Mouse (Mus musculus): Measurements from ENCODE around the gene Rgcc. TPM values are rescaled to one million over a fixed set of nuclear protein-coding genes. Genes with fewer than 3 reads are reported as not detected.

Gene Rgcc
- polyA plus RNA-seq, 1 experiment from 2014 or later: 18.7 TPM

DNA sequence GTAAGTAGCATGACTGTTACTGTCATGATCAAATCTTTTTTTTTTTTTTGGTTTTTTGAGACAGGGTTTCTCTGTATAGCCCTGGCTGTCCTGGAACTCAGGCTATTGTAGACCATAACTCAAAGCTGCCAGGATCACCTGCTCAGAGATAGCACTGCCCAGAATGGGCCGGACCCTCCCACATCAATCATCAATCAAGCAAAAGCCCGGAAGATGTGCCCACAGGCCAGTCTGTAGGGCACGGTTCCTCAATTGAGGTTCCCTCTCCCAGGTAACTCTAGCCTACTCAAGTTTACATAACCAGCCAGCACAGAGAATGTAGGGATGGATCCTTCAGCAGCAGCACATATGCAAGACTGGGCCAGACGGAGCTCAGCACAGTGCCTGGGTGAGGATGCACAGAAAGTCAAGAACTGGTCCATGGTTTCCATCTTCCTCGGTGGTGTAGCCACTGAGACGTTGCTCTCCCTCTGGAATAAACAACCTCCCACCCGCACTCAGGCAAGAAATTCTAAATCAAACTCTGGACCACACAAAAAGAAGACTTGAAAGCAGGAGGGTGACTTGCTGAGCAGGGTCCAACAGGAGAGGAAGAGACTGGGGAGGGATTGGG, 14.1 kb downstream of the Rgcc start:
- Histone ChIP-seq H3K4me3 (ENCODE audit: low read depth, low read length) (no peak overlapping the region), H3K9me3 (ENCODE audit: control insufficient read depth, low read length) (no peaks in the 10 kb centered on the region), H3K27me3 (ENCODE audit: control insufficient read depth, insufficient read depth, low read length) (no peaks in the 10 kb centered on the region; the same call in 1 of the 2 replicates), H3K9ac (ENCODE audit: low read length) (no peak overlapping the region), H3K27ac (ENCODE audit: low read depth, low read length) (no peak overlapping the region), H3K36me3 (ENCODE audit: control insufficient read depth, insufficient read depth, low read length) (no peaks in the 10 kb centered on the region), H3K4me2 (no peak overlapping the region), H3K4me1 (ENCODE audit: control insufficient read depth, insufficient read depth, low read length) (peaks cover 12% of the 10 kb centered on the region)
- WGBS: 89% methylated on average over 7 of the region's 7 CpGs
- no peak for ATAC-seq (ENCODE audit: low FRiP score)
- DNase-seq (ENCODE audit: low spot score, missing footprints): no peak

- no peak overlapping the region for H3K4me3 ChIP-seq (ENCODE audit: low read depth, low read length)
- 95% methylated on average over 5 of the region's 5 CpGs for WGBS
- H3K36me3 ChIP-seq (ENCODE audit: control insufficient read depth, insufficient read depth, low read length): no peaks in the 10 kb centered on the region
- no peak overlapping the region for H3K4me2 ChIP-seq
- no peaks in the 10 kb centered on the region for H3K27me3 ChIP-seq (ENCODE audit: control insufficient read depth, insufficient read depth, low read length)
- H3K27ac ChIP-seq (ENCODE audit: low read depth, low read length): no peak overlapping the region
- H3K9me3 ChIP-seq (ENCODE audit: control insufficient read depth, low read length): no peaks in the 10 kb centered on the region
- no peak overlapping the region for H3K9ac ChIP-seq (ENCODE audit: low read length)
- H3K4me1 ChIP-seq (ENCODE audit: control insufficient read depth, insufficient read depth, low read length): peaks cover 9% of the 10 kb centered on the region
- no peak for ATAC-seq (ENCODE audit: low FRiP score)
- no peak for DNase-seq (ENCODE audit: low spot score, missing footprints)
Measured at GRCm38 (mm10) chr14:79285549-79285948, 15.9 kb downstream of the Rgcc start.

GRCm38 (mm10) chr14:79284616-79285015, 16.8 kb downstream of the Rgcc start:
- 89% methylated on average over 4 of the region's 4 CpGs for WGBS
- H3K9me3 ChIP-seq (ENCODE audit: control insufficient read depth, low read length): no peaks in the 10 kb centered on the region
- no peak overlapping the region for H3K4me2 ChIP-seq
- ATAC-seq (ENCODE audit: low FRiP score) (no peak), DNase-seq (ENCODE audit: low spot score, missing footprints) (no peak)
- H3K9ac ChIP-seq (ENCODE audit: low read length): no peak overlapping the region
- H3K36me3 ChIP-seq (ENCODE audit: control insufficient read depth, insufficient read depth, low read length): no peaks in the 10 kb centered on the region
- H3K27ac ChIP-seq (ENCODE audit: low read depth, low read length): no peak overlapping the region
- H3K4me1 ChIP-seq (ENCODE audit: control insufficient read depth, insufficient read depth, low read length): peaks cover under 1% of the 10 kb centered on the region
- no peaks in the 10 kb centered on the region for H3K27me3 ChIP-seq (ENCODE audit: control insufficient read depth, insufficient read depth, low read length)
- H3K4me3 ChIP-seq (ENCODE audit: low read depth, low read length): no peak overlapping the region

- ATAC-seq (ENCODE audit: low FRiP score) (no peak), DNase-seq (ENCODE audit: low spot score, missing footprints) (no peak)
- Histone ChIP-seq H3K4me3 (ENCODE audit: low read depth, low read length) (no peak overlapping the region), H3K36me3 (ENCODE audit: control insufficient read depth, insufficient read depth, low read length) (no peaks in the 10 kb centered on the region), H3K9ac (ENCODE audit: low read length) (no peak overlapping the region), H3K27ac (ENCODE audit: low read depth, low read length) (no peak overlapping the region), H3K9me3 (ENCODE audit: control insufficient read depth, low read length) (no peaks in the 10 kb centered on the region), H3K4me1 (ENCODE audit: control insufficient read depth, insufficient read depth, low read length) (no peaks in the 10 kb centered on the region), H3K27me3 (ENCODE audit: control insufficient read depth, insufficient read depth, low read length) (no peaks in the 10 kb centered on the region), H3K4me2 (no peak overlapping the region)
- WGBS: 93% methylated on average over 7 of the region's 7 CpGs
Measured at GRCm38 (mm10) chr14:79283952-79284351, 17.5 kb downstream of the Rgcc start.

DNA sequence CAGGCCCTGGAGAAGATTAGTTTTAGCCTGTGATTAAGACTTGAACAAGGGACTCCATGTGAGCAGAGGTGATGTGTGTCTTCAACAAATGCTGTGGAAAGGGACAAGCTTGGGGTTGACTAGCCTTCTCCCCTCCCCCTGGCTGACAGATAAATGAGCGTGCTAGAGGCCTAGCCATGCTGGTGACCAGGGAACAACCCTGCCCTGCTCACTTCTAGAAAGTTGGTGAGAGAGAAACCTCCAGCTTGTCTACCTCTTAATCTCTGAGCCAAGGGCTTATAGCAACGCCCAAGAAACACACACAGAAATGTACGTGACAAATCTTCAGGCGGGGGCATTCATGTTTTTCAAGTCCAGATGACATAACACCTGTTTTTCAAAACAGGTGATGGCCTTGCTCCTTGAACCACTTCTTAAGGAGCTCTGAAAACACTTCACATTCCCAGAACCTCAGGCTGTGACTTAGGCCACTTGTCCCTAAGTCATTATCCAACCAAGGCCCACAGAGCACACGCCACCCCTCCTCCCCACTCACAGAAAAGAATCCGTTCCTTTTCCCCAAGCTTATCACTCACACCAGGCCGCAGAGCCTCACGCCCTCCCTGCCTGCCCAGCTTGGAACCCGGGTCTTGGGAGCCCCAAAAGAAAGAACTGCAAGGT, 19.4 kb downstream of the Rgcc start:
- H3K4me3 ChIP-seq (ENCODE audit: low read depth, low read length): no peak overlapping the region
- 84% methylated on average over 9 of the region's 9 CpGs for WGBS
- no peak for ATAC-seq (ENCODE audit: low FRiP score)
- H3K27ac ChIP-seq (ENCODE audit: low read depth, low read length): no peak overlapping the region
- H3K4me2 ChIP-seq: no peak overlapping the region
- no peaks in the 10 kb centered on the region for H3K9me3 ChIP-seq (ENCODE audit: control insufficient read depth, low read length)
- H3K27me3 ChIP-seq (ENCODE audit: control insufficient read depth, insufficient read depth, low read length): no peaks in the 10 kb centered on the region
- DNase-seq (ENCODE audit: low spot score, missing footprints): no peak
- H3K4me1 ChIP-seq (ENCODE audit: control insufficient read depth, insufficient read depth, low read length): peaks cover 6% of the 10 kb centered on the region; the same call in 1 of the 2 replicates
- no peaks in the 10 kb centered on the region for H3K36me3 ChIP-seq (ENCODE audit: control insufficient read depth, insufficient read depth, low read length)
- no peak overlapping the region for H3K9ac ChIP-seq (ENCODE audit: low read length)

- Histone ChIP-seq H3K9me3 (ENCODE audit: control insufficient read depth, low read length) (no peaks in the 10 kb centered on the region), H3K9ac (ENCODE audit: low read length) (no peak overlapping the region), H3K4me2 (no peak overlapping the region), H3K27ac (ENCODE audit: low read depth, low read length) (no peak overlapping the region), H3K36me3 (ENCODE audit: control insufficient read depth, insufficient read depth, low read length) (no peaks in the 10 kb centered on the region), H3K27me3 (ENCODE audit: control insufficient read depth, insufficient read depth, low read length) (no peaks in the 10 kb centered on the region), H3K4me3 (ENCODE audit: low read depth, low read length) (no peak overlapping the region), H3K4me1 (ENCODE audit: control insufficient read depth, insufficient read depth, low read length) (peaks cover 6% of the 10 kb centered on the region; the same call in 1 of the 2 replicates)
- DNase-seq (ENCODE audit: low spot score, missing footprints) (no peak), ATAC-seq (ENCODE audit: low FRiP score) (no peak)
- WGBS: 87% methylated on average over 9 of the region's 9 CpGs
Measured at GRCm38 (mm10) chr14:79280456-79280855, 21.0 kb downstream of the Rgcc start.

DNA sequence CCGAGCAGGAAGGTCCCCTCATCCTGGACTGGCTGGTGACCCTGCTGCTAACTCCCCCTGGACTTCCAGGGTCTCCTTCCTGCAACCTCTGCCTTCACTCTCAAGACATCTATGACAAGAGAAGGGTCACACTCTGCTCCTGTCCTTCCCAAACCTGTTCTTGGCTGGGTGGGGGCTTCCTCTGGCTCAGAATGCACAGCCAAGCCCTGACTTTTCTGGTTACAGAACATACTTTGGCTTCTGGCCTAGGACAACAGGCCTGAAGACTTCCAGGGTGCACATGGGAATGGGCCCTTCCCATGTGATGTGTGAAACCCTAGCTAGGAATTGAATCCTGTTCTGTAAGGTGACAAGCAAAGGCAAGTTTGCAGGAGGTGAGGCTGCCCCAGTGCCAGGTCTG, 22.0 kb downstream of the Rgcc start:
- 67% methylated on average over 1 of the region's 1 CpGs for WGBS

GRCm38 (mm10) chr14:79278927-79279326, 22.5 kb downstream of the Rgcc start:
- WGBS: 84% methylated on average over 4 of the region's 4 CpGs
- H3K27ac ChIP-seq (ENCODE audit: low read depth, low read length): no peak overlapping the region

More for the DNA sequence above, 22.0 kb downstream of the Rgcc start:
- H3K9me3 ChIP-seq (ENCODE audit: control insufficient read depth, low read length): no peaks in the 10 kb centered on the region
- no peak for ATAC-seq (ENCODE audit: low FRiP score)
- no peak overlapping the region for H3K27ac ChIP-seq (ENCODE audit: low read depth, low read length)
- no peaks in the 10 kb centered on the region for H3K36me3 ChIP-seq (ENCODE audit: control insufficient read depth, insufficient read depth, low read length)
- no peak for DNase-seq (ENCODE audit: low spot score, missing footprints)
- H3K4me1 ChIP-seq (ENCODE audit: control insufficient read depth, insufficient read depth, low read length): peaks cover 6% of the 10 kb centered on the region; the same call in 1 of the 2 replicates
- no peak overlapping the region for H3K4me3 ChIP-seq (ENCODE audit: low read depth, low read length)
- H3K27me3 ChIP-seq (ENCODE audit: control insufficient read depth, insufficient read depth, low read length): no peaks in the 10 kb centered on the region
- no peak overlapping the region for H3K4me2 ChIP-seq
- H3K9ac ChIP-seq (ENCODE audit: low read length): no peak overlapping the region

DNA sequence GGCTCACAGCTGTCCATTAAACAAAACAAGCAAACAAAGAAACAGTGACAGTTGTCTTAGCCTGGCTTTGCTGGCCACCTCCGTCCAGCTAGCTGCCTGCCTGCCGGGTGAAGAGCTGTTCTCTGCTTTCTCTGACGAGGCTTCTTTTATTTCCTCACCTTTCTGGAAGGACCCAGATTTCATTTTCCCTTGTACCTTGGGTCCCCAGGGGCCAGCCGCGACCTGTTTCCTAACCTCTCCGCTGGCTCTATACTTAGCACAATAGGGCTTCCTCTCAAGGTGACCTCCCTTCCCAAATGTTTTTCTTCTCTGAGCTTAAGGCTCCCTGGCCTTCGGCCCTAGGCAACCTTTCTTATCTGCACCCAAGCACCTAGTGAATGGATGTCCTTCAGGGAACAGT, 23.5 kb downstream of the Rgcc start:
- Histone ChIP-seq H3K4me2 (no peak overlapping the region), H3K27me3 (ENCODE audit: control insufficient read depth, insufficient read depth, low read length) (no peaks in the 10 kb centered on the region), H3K9me3 (ENCODE audit: control insufficient read depth, low read length) (no peaks in the 10 kb centered on the region), H3K36me3 (ENCODE audit: control insufficient read depth, insufficient read depth, low read length) (no peaks in the 10 kb centered on the region), H3K9ac (ENCODE audit: low read length) (no peak overlapping the region), H3K4me3 (ENCODE audit: low read depth, low read length) (no peak overlapping the region), H3K4me1 (ENCODE audit: control insufficient read depth, insufficient read depth, low read length) (peaks cover 9% of the 10 kb centered on the region), H3K27ac (ENCODE audit: low read depth, low read length) (no peak overlapping the region)
- WGBS: 35% methylated on average over 7 of the region's 7 CpGs
- ATAC-seq (ENCODE audit: low FRiP score) (no peak), DNase-seq (ENCODE audit: low spot score, missing footprints) (peak; percentile 81)

More at GRCm38 (mm10) chr14:79278927-79279326, 22.5 kb downstream of the Rgcc start:
- Histone ChIP-seq H3K9ac (ENCODE audit: low read length) (no peak overlapping the region), H3K9me3 (ENCODE audit: control insufficient read depth, low read length) (no peaks in the 10 kb centered on the region), H3K4me1 (ENCODE audit: control insufficient read depth, insufficient read depth, low read length) (peaks cover 7% of the 10 kb centered on the region), H3K4me2 (no peak overlapping the region), H3K4me3 (ENCODE audit: low read depth, low read length) (no peak overlapping the region), H3K27me3 (ENCODE audit: control insufficient read depth, insufficient read depth, low read length) (no peaks in the 10 kb centered on the region), H3K36me3 (ENCODE audit: control insufficient read depth, insufficient read depth, low read length) (no peaks in the 10 kb centered on the region)
- no peak for ATAC-seq (ENCODE audit: low FRiP score)
- no peak for DNase-seq (ENCODE audit: low spot score, missing footprints)
